Mouse (Mus musculus) forebrain, embryonic 11.5 days (tissue): Measurements from ENCODE around the gene Wbp2. TPM values are rescaled to one million over a fixed set of nuclear protein-coding genes. Genes with fewer than 3 reads are reported as not detected.

Experiments
- ATAC-seq: fragments of 200-750 bp; cut with Nextera tagmentation; replicated peaks from 2 replicates; pipeline ENCODE4 v1.8.0; 2017; ENCODE audit warnings: moderate TSS enrichment; ENCODE audit not compliant: low FRiP score
- DNase-seq: peaks from one replicate; pipeline ENCODE4 v3.0.0-alpha.2; 2017; ENCODE audit warnings: low spot score
- H3K27ac ChIP-seq: fragments of 300-500 bp; sonication (generic); 2 replicates; pipeline ENCODE4 v1.5.1; 2014; ENCODE audit warnings: low read depth, low read length
- H3K27me3 ChIP-seq: fragments of 300-500 bp; sonication (generic); 2 replicates; pipeline ENCODE4 v1.6.1; 2014; ENCODE audit warnings: mild to moderate bottlenecking, low read length, mixed read lengths; ENCODE audit not compliant: control insufficient read depth, insufficient read depth
- H3K36me3 ChIP-seq: fragments of 300-500 bp; sonication (generic); 2 replicates; pipeline ENCODE4 v1.6.1; 2014; ENCODE audit warnings: mild to moderate bottlenecking, low read length, moderate library complexity, mixed read lengths; ENCODE audit not compliant: control insufficient read depth, insufficient read depth
- H3K4me1 ChIP-seq: fragments of 300-500 bp; sonication (generic); replicated peaks from 2 replicates; pipeline ENCODE4 v1.6.1; 2014; ENCODE audit warnings: low read length, mixed read lengths; ENCODE audit not compliant: control insufficient read depth, insufficient read depth
- H3K4me2 ChIP-seq: fragments of 300-500 bp; sonication (generic); 2 replicates; pipeline ENCODE4 v1.6.1; 2014; ENCODE audit warnings: low read depth, mild to moderate bottlenecking, low read length, moderate library complexity, mixed read lengths; ENCODE audit not compliant: severe bottlenecking
- H3K4me3 ChIP-seq: fragments of 300-500 bp; sonication (generic); 2 replicates; pipeline ENCODE4 v1.5.1; 2014; ENCODE audit warnings: low read depth, low read length
- H3K9ac ChIP-seq: fragments of 300-500 bp; sonication (generic); 2 replicates; pipeline ENCODE4 v1.6.1; 2014; ENCODE audit warnings: low read length
- H3K9me3 ChIP-seq: fragments of 300-500 bp; sonication (generic); 2 replicates; pipeline ENCODE4 v1.6.1; 2016; ENCODE audit warnings: low read length, mixed read lengths; ENCODE audit not compliant: control insufficient read depth
- WGBS: fragments of 180-500 bp; shearing (Covaris S2); extraction: QIAGEN DNeasy Blood & Tissue Kit; methylation state at CpG from one replicate; pipeline ENCODE4 v1.1.7; 2014; 5-methylcytosine and 5-hydroxymethylcytosine counted together
- polyA plus RNA-seq: library from polyadenylated mRNA; unstranded; fragments of >200 nt; fragmentation: Nextera tagmentation; extraction: Ambion mirVana; gene quantifications from 2 replicates; pipeline ENCODE4 v1.2.1, GENCODE M21; 2014

Gene Wbp2
- polyA plus RNA-seq, 1 experiment from 2014 or later = 100.0 TPM

GRCm38 (mm10) chr11:116077446-116078204, 9.2 kb downstream of the Wbp2 start, which contains the start of gene Unc13d:
Gene Unc13d, minus strand, starts transcription at chr11:116077961.
- 0 out of 2 replicates have a peak, but pooled peaks have one; percentile 25 for ATAC-seq

GRCm38 (mm10) chr11:116076836-116077235, 10.0 kb downstream of the Wbp2 start:
- 83% methylated on average over 7 of the region's 7 CpGs for WGBS
- no peak overlapping the region for H3K4me3 ChIP-seq
- H3K4me1 ChIP-seq = peaks cover 8% of the 10 kb centered on the region
- H3K9me3 ChIP-seq = no peaks in the 10 kb centered on the region
- H3K36me3 ChIP-seq = peaks cover 6% of the 10 kb centered on the region
- no peak overlapping the region for H3K9ac ChIP-seq
- DNase-seq = no peak
- H3K27ac ChIP-seq = no peak overlapping the region
- H3K4me2 ChIP-seq = no peak overlapping the region
- ATAC-seq = no peak
- H3K27me3 ChIP-seq = no peaks in the 10 kb centered on the region

More at GRCm38 (mm10) chr11:116077446-116078204, 9.2 kb downstream of the Wbp2 start, which contains the start of gene Unc13d:
- Histone ChIP-seq H3K27me3 (no peaks in the 10 kb centered on the region), H3K4me3 (peak within 1 kb of the TSS; percentile 13; the same call in 1 of the 2 replicates), H3K9ac (peak within 1 kb of the TSS; percentile 23), H3K4me2 (peak within 1 kb of the TSS; percentile 46), H3K36me3 (peaks cover 9% of the 10 kb centered on the region), H3K9me3 (no peaks in the 10 kb centered on the region), H3K4me1 (peaks cover 8% of the 10 kb centered on the region), H3K27ac (peak within 1 kb of the TSS; percentile 18)
- DNase-seq = no peak
- 71% methylated on average over 21 of the region's 22 CpGs for WGBS

GRCm38 (mm10) chr11:116076266-116076540, 10.6 kb downstream of the Wbp2 start:
- WGBS = 65% methylated on average over 7 of the region's 7 CpGs
- peaks cover 8% of the 10 kb centered on the region for H3K4me1 ChIP-seq
- peaks cover 6% of the 10 kb centered on the region for H3K36me3 ChIP-seq
- no peak for ATAC-seq
- no peak for DNase-seq
- no peak overlapping the region for H3K27ac ChIP-seq
- H3K4me2 ChIP-seq = no peak overlapping the region
- no peaks in the 10 kb centered on the region for H3K9me3 ChIP-seq
- no peaks in the 10 kb centered on the region for H3K27me3 ChIP-seq
- no peak overlapping the region for H3K9ac ChIP-seq
- no peak overlapping the region for H3K4me3 ChIP-seq

GRCm38 (mm10) chr11:116075539-116076265, 11.1 kb downstream of the Wbp2 start:
- ATAC-seq = no peak
- 58% methylated on average over 20 of the region's 20 CpGs for WGBS
- no peaks in the 10 kb centered on the region for H3K9me3 ChIP-seq
- H3K4me2 ChIP-seq = no peak overlapping the region
- H3K27me3 ChIP-seq = no peaks in the 10 kb centered on the region
- no peak overlapping the region for H3K4me3 ChIP-seq
- H3K4me1 ChIP-seq = peaks cover 8% of the 10 kb centered on the region
- DNase-seq = no peak
- H3K27ac ChIP-seq = no peak overlapping the region
- no peak overlapping the region for H3K9ac ChIP-seq
- H3K36me3 ChIP-seq = peaks cover 6% of the 10 kb centered on the region

- 62% methylated on average over 7 of the region's 7 CpGs for WGBS
- ATAC-seq = no peak
- H3K27ac ChIP-seq = no peak overlapping the region
Measured at GRCm38 (mm10) chr11:116074436-116074991, 12.3 kb downstream of the Wbp2 start.

GRCm38 (mm10) chr11:116072608-116073007, 14.2 kb downstream of the Wbp2 start:
- H3K36me3 ChIP-seq = no peaks in the 10 kb centered on the region
- H3K9me3 ChIP-seq = no peaks in the 10 kb centered on the region
- no peak for DNase-seq
- 85% methylated on average over 3 of the region's 3 CpGs for WGBS
- no peak overlapping the region for H3K27ac ChIP-seq
- no peak overlapping the region for H3K9ac ChIP-seq
- H3K27me3 ChIP-seq = no peaks in the 10 kb centered on the region
- H3K4me1 ChIP-seq = no peaks in the 10 kb centered on the region
- no peak overlapping the region for H3K4me3 ChIP-seq
- H3K4me2 ChIP-seq = no peak overlapping the region
- no peak for ATAC-seq

More at GRCm38 (mm10) chr11:116074436-116074991, 12.3 kb downstream of the Wbp2 start:
- no peak overlapping the region for H3K4me2 ChIP-seq
- H3K9ac ChIP-seq = no peak overlapping the region
- no peaks in the 10 kb centered on the region; the same call in 1 of the 2 replicates for H3K36me3 ChIP-seq
- H3K4me1 ChIP-seq = peaks cover 8% of the 10 kb centered on the region
- H3K4me3 ChIP-seq = no peak overlapping the region
- no peak for DNase-seq
- H3K9me3 ChIP-seq = no peaks in the 10 kb centered on the region
- H3K27me3 ChIP-seq = no peaks in the 10 kb centered on the region

GRCm38 (mm10) chr11:116071510-116071909, 15.3 kb downstream of the Wbp2 start:
- no peak overlapping the region for H3K9ac ChIP-seq
- H3K4me3 ChIP-seq = no peak overlapping the region
- ATAC-seq (no peak), DNase-seq (no peak)
- H3K27me3 ChIP-seq = no peaks in the 10 kb centered on the region
- no peaks in the 10 kb centered on the region for H3K9me3 ChIP-seq
- H3K27ac ChIP-seq = no peak overlapping the region
- no peaks in the 10 kb centered on the region for H3K4me1 ChIP-seq
- 68% methylated on average over 5 of the region's 5 CpGs for WGBS
- H3K36me3 ChIP-seq = no peaks in the 10 kb centered on the region
- H3K4me2 ChIP-seq = no peak overlapping the region

GRCm38 (mm10) chr11:116065345-116065744, 21.4 kb downstream of the Wbp2 start:
- Histone ChIP-seq H3K9ac (no peak overlapping the region), H3K4me1 (no peaks in the 10 kb centered on the region), H3K4me2 (no peak overlapping the region), H3K9me3 (no peaks in the 10 kb centered on the region), H3K4me3 (no peak overlapping the region), H3K36me3 (no peaks in the 10 kb centered on the region; the same call in 1 of the 2 replicates), H3K27ac (no peak overlapping the region), H3K27me3 (no peaks in the 10 kb centered on the region)
- WGBS = 90% methylated on average over 12 of the region's 12 CpGs
- DNase-seq (no peak), ATAC-seq (no peak)
